Mouse (Mus musculus) liver, embryonic 14.5 days (tissue): ENCODE measurements around the gene Ppp1r3e. TPM values are rescaled to one million over a fixed set of nuclear protein-coding genes. Genes with fewer than 3 reads are reported as not detected.
A peak's percentile ranks its signal among the peaks of the same experiment; 100 is the strongest.

Experiments
- ATAC-seq: fragments of 200-750 bp; cut with Nextera tagmentation; 2 replicates; pipeline ENCODE4 v1.8.0; 2017; ENCODE audit warnings: moderate number of reproducible peaks, mild to moderate bottlenecking, moderate library complexity; ENCODE audit not compliant: insufficient read depth
- DNase-seq, 3 experiments: peaks; one replicate each; pipeline ENCODE4 v3.0.0-alpha.2; 2012 to 2013; ENCODE audit warnings: low read depth in 3 of 3, low spot score in 3 of 3
- H3K27ac ChIP-seq: fragments of 300-500 bp; sonication (generic); 2 replicates; pipeline ENCODE4 v1.5.1; 2014; ENCODE audit warnings: moderate library complexity, mild to moderate bottlenecking, control low read depth, inconsistent platforms
- H3K27me3 ChIP-seq: fragments of 300-500 bp; sonication (generic); 2 replicates; pipeline ENCODE4 v1.6.1; 2014; ENCODE audit warnings: mild to moderate bottlenecking, low read length, moderate library complexity; ENCODE audit not compliant: control insufficient read depth, insufficient read depth
- H3K36me3 ChIP-seq: fragments of 300-500 bp; sonication (generic); replicated peaks from 2 replicates; pipeline ENCODE4 v1.6.1; 2014; ENCODE audit warnings: low read depth; ENCODE audit not compliant: control insufficient read depth, insufficient read depth
- H3K4me1 ChIP-seq, 2 experiments: fragments of 200-500 bp in 1 of 2; fragments of 300-500 bp in 1 of 2; sonication (generic) in 1 of 2; replicated peaks; 2 replicates each; pipeline ENCODE4 v1.6.1; 2012 to 2014; ENCODE audit warnings: antibody characterized with exemption in 1 of 2, inconsistent platforms in 1 of 2, low read length in 1 of 2; ENCODE audit not compliant: control insufficient read depth in 2 of 2, insufficient read depth in 2 of 2
- H3K4me2 ChIP-seq: fragments of 300-500 bp; sonication (generic); 2 replicates; pipeline ENCODE4 v1.6.1; 2014; ENCODE audit warnings: low read depth, mild to moderate bottlenecking, control low read depth, moderate library complexity
- H3K4me3 ChIP-seq, 2 experiments: fragments of 200-500 bp in 1 of 2; fragments of 300-500 bp in 1 of 2; sonication (generic) in 1 of 2; 2 replicates each; pipeline ENCODE4 v1.5.1; 2012 to 2014; ENCODE audit warnings: low read depth in 2 of 2, low read length in 2 of 2, mild to moderate bottlenecking in 2 of 2, control low read depth in 1 of 2, inconsistent platforms in 1 of 2, moderate library complexity in 1 of 2; ENCODE audit not compliant: insufficient read depth in 1 of 2
- H3K9ac ChIP-seq: fragments of 300-500 bp; sonication (generic); replicated peaks from 2 replicates; pipeline ENCODE4 v1.6.1; 2014; ENCODE audit warnings: mild to moderate bottlenecking, control low read depth, moderate library complexity
- H3K9me3 ChIP-seq: fragments of 300-500 bp; sonication (generic); 2 replicates; pipeline ENCODE4 v1.6.1; 2016; ENCODE audit warnings: low read length, mixed read lengths; ENCODE audit not compliant: control insufficient read depth
- CTCF ChIP-seq: IDR thresholded peaks from 2 replicates; pipeline ENCODE4 v1.5.1; 2016; ENCODE audit warnings: antibody characterized with exemption, low read depth, control low read depth
- EP300 ChIP-seq: IDR thresholded peaks from 2 replicates; pipeline ENCODE4 v1.6.1; 2016; ENCODE audit warnings: antibody characterized with exemption, low read depth
- WGBS: fragments of 180-500 bp; shearing (Covaris S2); extraction: QIAGEN DNeasy Blood & Tissue Kit; methylation state at CpG from one replicate; pipeline ENCODE4 v1.1.7; 2014; ENCODE audit not compliant: insufficient replicate concordance; 5-methylcytosine and 5-hydroxymethylcytosine counted together
- polyA plus RNA-seq, 2 experiments: library from polyadenylated mRNA; depleted of rRNA in 1 of 2; stranded (reverse) in 1 of 2; unstranded in 1 of 2; fragments of >200 nt; fragmentation: Nextera tagmentation in 1 of 2; extraction: Ambion mirVana in 1 of 2; gene quantifications; 2 replicates each; pipeline versions ENCODE4 v1.2.1 to v1.2.3; 2012 to 2014

Ppp1r3e gene
- polyA plus RNA-seq, 2 experiments = 0.52 to 2.6 TPM

GRCm38 (mm10) chr14:54903641-54904040 lies 26.3 kb upstream of the Ppp1r3e start:
- ATAC-seq (no peak), DNase-seq (no peak)
- H3K9ac ChIP-seq = no peak overlapping the region
- 61% methylated on average over 4 of the region's 4 CpGs for WGBS
- no peaks in the 10 kb centered on the region for H3K36me3 ChIP-seq
- H3K27ac ChIP-seq = no peak overlapping the region
- no peak overlapping the region for H3K4me2 ChIP-seq
- TF ChIP-seq EP300 (no peak), CTCF (no peak)
- H3K4me3 ChIP-seq = no peak overlapping the region
- no peaks in the 10 kb centered on the region for H3K27me3 ChIP-seq
- H3K9me3 ChIP-seq = no peaks in the 10 kb centered on the region
- no peaks in the 10 kb centered on the region for H3K4me1 ChIP-seq

- DNase-seq = peak in 1 of 3 experiments; percentile 49
- H3K4me3 ChIP-seq = no peak overlapping the region
- TF ChIP-seq CTCF (peak; percentile 78), EP300 (no peak; the same call in 1 of the 2 replicates)
- H3K27me3 ChIP-seq = no peaks in the 10 kb centered on the region
- no peaks in the 10 kb centered on the region for H3K9me3 ChIP-seq
- peaks cover 30% of the 10 kb centered on the region for H3K36me3 ChIP-seq
- H3K4me1 ChIP-seq = peaks cover 3 to 4% of the 10 kb centered on the region in 2 experiments; a peak in 3 of 4 replicates
- H3K4me2 ChIP-seq = no peak overlapping the region
- WGBS = 1% methylated on average over 3 of the region's 3 CpGs
- no peak overlapping the region for H3K27ac ChIP-seq
- no peak overlapping the region for H3K9ac ChIP-seq
- ATAC-seq = peak; percentile 51; the same call in 1 of the 2 replicates
Observed at GRCm38 (mm10) chr14:54900383-54900782, 23.0 kb upstream of the Ppp1r3e start.

GRCm38 (mm10) chr14:54897445-54897844 lies 20.1 kb upstream of the Ppp1r3e start:
- H3K27ac ChIP-seq = no peak overlapping the region
- TF ChIP-seq CTCF = no peak
- no peak for TF ChIP-seq EP300
- DNase-seq (no peak), ATAC-seq (no peak)
- no peak overlapping the region for H3K4me2 ChIP-seq
- H3K4me3 ChIP-seq = no peak overlapping the region
- peaks cover 12% of the 10 kb centered on the region in 2 experiments; a peak in 3 of 4 replicates for H3K4me1 ChIP-seq
- 70% methylated on average over 2 of the region's 2 CpGs for WGBS
- no peaks in the 10 kb centered on the region for H3K27me3 ChIP-seq
- no peak overlapping the region for H3K9ac ChIP-seq
- no peaks in the 10 kb centered on the region for H3K9me3 ChIP-seq
- peaks cover 31% of the 10 kb centered on the region for H3K36me3 ChIP-seq

GRCm38 (mm10) chr14:54894296-54895151 lies 17.2 kb upstream of the Ppp1r3e start:
- Histone ChIP-seq H3K4me1 (peaks cover 12 to 15% of the 10 kb centered on the region in 2 experiments; a peak in 3 of 4 replicates), H3K4me3 (peak overlapping the region; percentile 80 to 92), H3K27me3 (no peaks in the 10 kb centered on the region), H3K4me2 (peak overlapping the region; percentile 99), H3K36me3 (peaks cover 31% of the 10 kb centered on the region), H3K9ac (peak overlapping the region; percentile 92), H3K9me3 (no peaks in the 10 kb centered on the region), H3K27ac (peak overlapping the region; percentile 60)
- ATAC-seq = peak; percentile 62
- DNase-seq = no peak
- no peak for TF ChIP-seq EP300
- TF ChIP-seq CTCF = no peak
- WGBS = under 1% methylated on average over 54 of the region's 54 CpGs

GRCm38 (mm10) chr14:54893651-54894181 lies 16.4 kb upstream of the Ppp1r3e start:
- peak overlapping the region; percentile 80 for H3K27ac ChIP-seq
- H3K4me1 ChIP-seq = peaks cover 12 to 15% of the 10 kb centered on the region in 2 experiments; a peak in 3 of 4 replicates
- H3K27me3 ChIP-seq = no peaks in the 10 kb centered on the region
- peak overlapping the region; percentile 99 for H3K4me2 ChIP-seq
- H3K9ac ChIP-seq = peak overlapping the region; percentile 92
- peak overlapping the region; percentile 83 to 92 for H3K4me3 ChIP-seq
- WGBS = under 1% methylated on average over 38 of the region's 38 CpGs
- no peak for TF ChIP-seq CTCF
- peak; percentile 44; the same call in 1 of the 2 replicates for TF ChIP-seq EP300
- H3K9me3 ChIP-seq = no peaks in the 10 kb centered on the region
- peaks cover 31% of the 10 kb centered on the region for H3K36me3 ChIP-seq
- DNase-seq (peak; percentile 100), ATAC-seq (peak; percentile 98)
